Mouse (Mus musculus) G1E-ER4 (cell line): Measurements from ENCODE around the gene Myrip. TPM values are rescaled to one million over a fixed set of nuclear protein-coding genes. Genes with fewer than 3 reads are reported as not detected.

ENCODE experiments used
- GATA1 ChIP-seq: IDR thresholded peaks from one replicate; pipeline ENCODE4 v1.8.0; 2012; ENCODE audit warnings: low read length, inconsistent platforms
- polyA plus RNA-seq: library from polyadenylated mRNA; stranded (reverse); fragments of >175 nt; gene quantifications from 2 replicates; pipeline ENCODE4 v1.2.3, GENCODE M21; 2012

Gene Myrip
- polyA plus RNA-seq, 1 experiment: not detected

DNA sequence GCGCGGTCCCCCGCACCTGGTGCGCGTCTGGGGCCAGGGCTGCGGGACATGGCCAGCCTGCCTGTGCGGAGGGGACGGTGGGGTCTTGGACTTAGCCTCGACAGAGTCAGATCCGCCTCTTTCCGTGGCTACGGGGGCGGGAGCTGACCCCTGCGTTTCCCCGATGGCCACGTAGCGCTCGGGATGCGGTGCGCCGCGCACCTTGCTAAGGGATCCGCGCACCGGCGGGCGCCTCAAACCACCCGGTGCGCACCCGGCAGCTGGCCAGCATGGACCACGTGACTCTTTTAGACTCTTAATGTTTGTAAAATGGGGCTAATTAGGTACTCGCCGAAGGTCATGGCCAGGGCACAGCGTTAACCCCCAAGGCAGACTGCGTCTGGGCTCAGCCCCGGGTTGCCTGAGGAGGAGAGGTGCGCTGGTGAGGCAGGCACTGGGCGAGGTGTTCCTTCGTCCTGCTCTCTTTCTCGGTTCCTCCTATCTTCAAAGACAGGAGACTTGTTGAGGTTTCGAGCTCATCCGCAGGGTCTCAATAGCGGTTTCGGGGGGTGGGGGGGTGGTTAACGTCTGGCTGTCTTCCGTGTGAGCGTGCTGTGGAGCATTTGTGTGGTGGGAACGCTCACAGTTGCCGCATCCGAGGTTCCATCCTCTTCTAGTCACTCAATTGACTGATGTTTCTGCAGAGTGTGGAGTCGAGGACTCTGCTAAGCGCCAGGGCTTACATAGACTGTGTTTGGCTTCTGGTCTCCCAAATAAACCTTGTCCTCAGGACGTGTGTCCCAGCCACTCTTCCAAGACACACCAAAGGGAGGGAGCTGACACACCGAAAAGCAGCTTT, 3.2 kb downstream of the Myrip start:
- TF ChIP-seq GATA1: no peak

GRCm38 (mm10) chr9:120315171-120315570, 13.9 kb downstream of the Myrip start:
- no peak for TF ChIP-seq GATA1

- no peak for TF ChIP-seq GATA1
Observed at GRCm38 (mm10) chr9:120319099-120319498, 17.8 kb downstream of the Myrip start.

DNA sequence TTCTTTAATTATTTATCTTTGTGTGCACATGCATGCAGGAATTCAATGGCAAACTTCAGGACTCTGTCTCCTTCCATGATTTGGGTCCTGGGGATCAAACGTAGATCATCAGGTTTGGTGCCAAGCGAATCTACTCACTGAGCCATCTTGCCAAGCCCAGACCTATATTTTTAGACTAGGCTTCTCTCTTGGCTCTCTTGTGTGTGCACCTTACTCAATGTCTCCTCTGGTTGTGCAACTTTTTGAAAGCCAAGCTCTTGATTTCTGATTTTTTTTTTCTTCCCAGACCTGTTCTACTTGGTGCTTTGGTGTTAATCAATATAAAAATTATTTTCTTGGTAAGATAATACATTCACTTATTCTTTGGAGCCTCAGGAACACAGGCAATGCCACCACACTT, 19.3 kb downstream of the Myrip start:
- no peak for TF ChIP-seq GATA1

DNA sequence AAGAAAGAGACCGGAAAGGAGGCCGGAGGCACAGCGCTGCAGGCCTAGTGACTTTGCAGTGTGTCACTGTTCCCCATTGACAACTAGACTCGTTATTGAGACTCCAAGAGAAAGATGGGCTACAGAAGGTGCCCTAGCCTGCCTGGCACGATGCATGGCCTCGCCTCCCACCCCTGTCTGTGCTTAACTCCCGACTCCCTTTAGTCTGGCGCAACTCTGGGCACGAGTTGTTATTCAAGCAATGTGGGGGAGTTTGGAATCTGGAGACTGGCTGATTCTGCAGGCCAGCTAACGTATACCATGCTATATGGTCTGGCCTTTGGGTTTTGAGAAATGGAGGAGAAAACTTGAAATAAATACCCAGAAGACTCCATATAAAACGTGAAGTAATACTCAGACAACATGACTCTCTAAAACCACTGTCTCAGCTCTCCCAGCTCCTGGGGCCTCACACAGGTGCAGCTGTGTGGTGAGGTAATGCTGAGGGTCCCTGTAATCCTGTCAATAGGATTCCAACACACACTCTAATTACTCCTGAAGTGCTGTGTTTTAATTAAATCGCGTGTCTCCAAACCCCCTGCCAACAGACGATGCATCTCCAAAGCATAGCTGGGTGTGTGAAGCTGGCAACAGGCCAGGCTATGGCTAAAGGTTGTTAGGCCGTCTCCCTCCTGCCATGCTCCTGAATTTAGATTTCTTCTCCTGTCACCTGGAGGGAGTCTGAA, 21.6 kb downstream of the Myrip start:
- TF ChIP-seq GATA1: no peak

- TF ChIP-seq GATA1: no peak
Observed at GRCm38 (mm10) chr9:120338172-120338571, 36.9 kb downstream of the Myrip start.

DNA sequence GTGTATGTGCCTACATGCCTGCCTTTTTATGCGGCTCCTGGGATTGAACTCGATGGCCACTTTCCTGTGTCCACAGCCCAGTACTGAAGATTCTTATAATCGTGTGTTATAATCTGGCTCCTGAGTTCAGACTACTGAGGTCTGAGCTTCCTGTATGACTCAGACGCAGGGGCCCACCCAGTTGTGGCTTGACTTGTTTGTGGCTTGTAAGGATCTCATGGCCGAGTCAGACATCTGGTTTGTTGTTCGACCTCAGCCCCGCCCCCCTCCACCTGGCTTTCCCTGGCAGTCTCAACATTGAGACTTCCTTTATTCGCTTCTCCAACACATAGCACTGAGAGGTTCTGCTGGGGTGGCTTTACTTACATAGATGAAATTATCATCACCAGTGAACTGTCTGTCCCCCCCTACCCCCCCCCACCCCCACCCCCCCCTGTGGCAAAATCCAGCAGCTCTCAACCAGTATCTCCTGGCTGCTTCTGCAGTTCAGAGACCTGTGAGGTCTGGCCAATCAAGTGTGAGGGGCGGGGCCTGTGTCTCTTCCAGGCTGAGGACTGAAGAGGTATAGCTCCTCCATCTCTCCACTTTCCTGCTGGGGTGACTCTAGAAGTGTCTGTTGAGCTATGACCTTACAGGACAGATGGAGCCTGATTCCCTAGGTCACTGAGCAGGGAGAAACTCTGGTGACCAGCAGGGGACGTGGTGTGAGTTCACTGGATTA, 38.8 kb downstream of the Myrip start:
- TF ChIP-seq GATA1: no peak

GRCm38 (mm10) chr9:120343123-120343790, 41.9 kb downstream of the Myrip start:
- no peak for TF ChIP-seq GATA1

- TF ChIP-seq GATA1: no peak
Observed at GRCm38 (mm10) chr9:120345651-120346151, 44.4 kb downstream of the Myrip start.

GRCm38 (mm10) chr9:120349145-120349544, 47.8 kb downstream of the Myrip start:
- TF ChIP-seq GATA1: no peak

DNA sequence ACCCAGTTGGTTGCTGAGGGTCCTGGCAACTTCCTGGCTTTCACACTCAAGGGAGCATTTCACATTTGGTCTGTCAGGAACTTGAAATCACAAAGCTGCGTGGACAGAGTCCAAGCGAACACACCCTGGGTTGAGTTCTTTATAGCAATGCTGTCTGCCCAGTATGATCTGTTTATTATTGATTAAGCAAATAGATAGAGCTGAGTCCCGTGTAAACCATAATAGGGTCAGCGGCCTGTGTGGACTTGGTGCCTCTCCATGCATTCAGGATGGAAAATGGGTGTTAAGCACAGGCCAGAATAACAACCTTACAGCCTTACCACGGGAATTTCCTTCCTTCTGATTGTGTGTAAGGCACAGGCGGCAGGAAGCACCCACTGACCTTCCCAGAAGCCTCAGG, 49.0 kb downstream of the Myrip start:
- TF ChIP-seq GATA1: no peak

- TF ChIP-seq GATA1: no peak
Observed at GRCm38 (mm10) chr9:120351061-120351460, 49.7 kb downstream of the Myrip start.

- no peak for TF ChIP-seq GATA1
Observed at GRCm38 (mm10) chr9:120351474-120351873, 50.2 kb downstream of the Myrip start.

DNA sequence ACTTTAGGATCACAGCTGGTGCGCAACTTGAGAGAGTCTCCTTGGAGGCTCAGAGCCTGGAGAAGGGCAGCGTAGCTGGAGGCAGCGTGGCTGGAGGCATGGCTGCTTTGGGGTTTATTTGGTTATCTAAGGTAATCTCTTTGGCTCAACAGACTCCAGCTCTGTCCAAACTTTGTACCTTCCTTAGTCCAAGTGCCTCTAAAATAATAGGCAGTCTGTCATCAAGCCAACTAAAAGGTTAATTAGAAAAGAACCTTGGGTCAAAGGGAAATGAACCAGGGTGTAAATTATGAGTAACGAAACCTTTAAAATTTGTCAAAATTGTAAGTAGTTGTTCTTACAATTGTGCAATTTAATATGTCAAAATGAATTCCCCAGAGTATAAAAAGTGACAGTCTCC, 51.7 kb downstream of the Myrip start:
- no peak for TF ChIP-seq GATA1

DNA sequence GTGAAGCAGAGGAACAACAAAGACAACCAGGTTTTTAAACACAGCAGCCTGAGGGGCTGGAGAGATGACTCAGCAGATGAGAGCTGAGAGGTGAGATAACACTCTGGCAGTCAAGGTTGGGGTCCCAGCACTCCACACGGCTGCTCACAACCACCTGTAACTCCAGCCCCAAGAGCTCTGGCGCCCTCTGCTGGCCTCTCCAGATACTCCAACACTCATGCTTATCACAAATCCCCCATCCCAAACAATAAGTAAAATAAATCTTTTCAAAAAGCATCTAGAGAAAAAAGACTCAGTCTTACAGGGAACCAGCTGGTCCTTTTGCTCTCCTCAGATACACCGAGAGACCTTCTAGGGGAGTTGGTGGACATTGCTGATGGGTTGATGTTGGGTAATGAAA, 52.7 kb downstream of the Myrip start:
- no peak for TF ChIP-seq GATA1
